ENCODE assay signal across 8 mouse cellular contexts in genomic region chr4:119233256-119233901, GRCm38 (mm10). TPM values are rescaled to one million over a fixed set of nuclear protein-coding genes. Genes with fewer than 3 reads are reported as not detected.
A peak's percentile ranks its signal among the peaks of the same experiment; 100 is the strongest.
DNase-seq lines count a peak whose midpoint lies in the region; ATAC-seq lines count a peak whose summit lies in the region.

No protein-coding gene starts in this region.

- no peaks in the 10 kb centered on the region for H3K27me3 ChIP-seq in embryonic facial prominence, embryonic 15.5 days
- no peaks in the 10 kb centered on the region for H3K27me3 ChIP-seq in heart, embryonic 13.5 days (replicated peaks)
- H3K27me3 ChIP-seq in kidney, embryonic 16.5 days (ENCODE audit: insufficient read depth, low read length), result no peaks in the 10 kb centered on the region
- H3K27me3 ChIP-seq in liver, embryonic 13.5 days, result peaks cover 6% of the 10 kb centered on the region; the same call in 1 of the 2 replicates

- H3K9ac ChIP-seq in embryonic facial prominence, embryonic 15.5 days, result peak overlapping the region; percentile 75
- peak overlapping the region; percentile 94 for H3K9ac ChIP-seq in heart, embryonic 13.5 days
- H3K9ac ChIP-seq in kidney, embryonic 16.5 days (replicated peaks; ENCODE audit: low read length), result peak overlapping the region; percentile 80
- peak overlapping the region; percentile 87 for H3K9ac ChIP-seq in liver, embryonic 13.5 days

- H3K36me3 ChIP-seq in embryonic facial prominence, embryonic 15.5 days, result peaks cover 26% of the 10 kb centered on the region
- H3K36me3 ChIP-seq in heart, embryonic 13.5 days, result peaks cover 31% of the 10 kb centered on the region
- H3K36me3 ChIP-seq in kidney, embryonic 16.5 days (ENCODE audit: insufficient read depth, low read length), result peaks cover 12% of the 10 kb centered on the region
- peaks cover 14% of the 10 kb centered on the region; the same call in 1 of the 2 replicates for H3K36me3 ChIP-seq in liver, embryonic 13.5 days

- H3K4me1 ChIP-seq in embryonic facial prominence, embryonic 15.5 days, result peaks cover 14% of the 10 kb centered on the region
- peaks cover 22% of the 10 kb centered on the region for H3K4me1 ChIP-seq in heart, embryonic 13.5 days
- H3K4me1 ChIP-seq in kidney, embryonic 16.5 days (ENCODE audit: insufficient read depth, low read length), result peaks cover 17% of the 10 kb centered on the region
- peaks cover 27% of the 10 kb centered on the region for H3K4me1 ChIP-seq in liver, embryonic 13.5 days (replicated peaks)

- under 1% methylated on average over 36 of the region's 36 CpGs for WGBS in embryonic facial prominence, embryonic 15.5 days
- 1% methylated on average over 36 of the region's 36 CpGs for WGBS in heart, embryonic 13.5 days
- under 1% methylated on average over 36 of the region's 36 CpGs for whole genome bisulfite sequencing in kidney, embryonic 16.5 days
- under 1% methylated on average over 36 of the region's 36 CpGs for WGBS in liver, embryonic 13.5 days (ENCODE audit: insufficient replicate concordance)

- no peaks in the 10 kb centered on the region for H3K9me3 ChIP-seq in embryonic facial prominence, embryonic 15.5 days (replicated peaks)
- H3K9me3 ChIP-seq in heart, embryonic 13.5 days, result no peaks in the 10 kb centered on the region
- H3K9me3 ChIP-seq in kidney, embryonic 16.5 days (ENCODE audit: low read length), result no peaks in the 10 kb centered on the region
- H3K9me3 ChIP-seq in liver, embryonic 13.5 days (replicated peaks), result no peaks in the 10 kb centered on the region

- H3K27ac ChIP-seq in embryonic facial prominence, embryonic 15.5 days (replicated peaks), result peak overlapping the region; percentile 90
- H3K27ac ChIP-seq in heart, embryonic 13.5 days (replicated peaks), result peak overlapping the region; percentile 75
- peak overlapping the region; percentile 65 for H3K27ac ChIP-seq in kidney, embryonic 16.5 days (ENCODE audit: low read length)
- peak overlapping the region; percentile 59 for H3K27ac ChIP-seq in liver, embryonic 13.5 days

- peak overlapping the region; percentile 56 for H3K4me2 ChIP-seq in embryonic facial prominence, embryonic 15.5 days (replicated peaks)
- peak overlapping the region; percentile 89 for H3K4me2 ChIP-seq in heart, embryonic 13.5 days
- H3K4me2 ChIP-seq in kidney, embryonic 16.5 days (replicated peaks; ENCODE audit: low read depth, low read length), result peak overlapping the region; percentile 93
- H3K4me2 ChIP-seq in liver, embryonic 13.5 days, result peak overlapping the region; percentile 99

- ATAC-seq in embryonic facial prominence, embryonic 15.5 days (ENCODE audit: insufficient number of reproducible peaks, low FRiP score, low TSS enrichment, low read depth), result peak; percentile 63
- ATAC-seq in heart, embryonic 13.5 days (ENCODE audit: extremely low read depth, insufficient number of reproducible peaks, low FRiP score, low TSS enrichment), result no peak
- peak; percentile 59 for ATAC-seq in kidney, embryonic 16.5 days (ENCODE audit: low FRiP score, low TSS enrichment)
- ATAC-seq in liver, embryonic 13.5 days (ENCODE audit: low read depth), result peak; percentile 45

- peak overlapping the region; percentile 59 for H3K4me3 ChIP-seq in embryonic facial prominence, embryonic 15.5 days (replicated peaks)
- H3K4me3 ChIP-seq in heart, embryonic 13.5 days, result peak overlapping the region; percentile 89
- peak overlapping the region; percentile 95 for H3K4me3 ChIP-seq in kidney, embryonic 16.5 days (ENCODE audit: low read length)
- peak overlapping the region; percentile 84 for H3K4me3 ChIP-seq in liver, embryonic 13.5 days (replicated peaks)

- peak; percentile 23 to 25 for DNase-seq in CD8-positive naive resting alpha-beta T cell, adult 2 months (ENCODE audit: low read depth in 2 of 2, low spot score in 2 of 2)
- DNase-seq in adrenal gland, adult 18-20 months (ENCODE audit: low spot score in 2 of 2), result peak; percentile 45 to 51
- DNase-seq in liver, embryonic 13.5 days, result peak; percentile 12
- peak; percentile 61 for DNase-seq in neural tube, embryonic 10.5 days (ENCODE audit: extremely low spot score, low spot score)
- no peak for DNase-seq in B cell, adult 2 months

RNA-seq across cellular contexts. Expression of gene P3h1, which starts 0.7 kb away (rescaled TPM):
- 10 to 100 TPM; 16.0 to 23.5 TPM for total RNA-seq in adrenal gland, adult 18-20 months (2021)
- polyA plus RNA-seq in embryonic facial prominence, embryonic 15.5 days (2015; fragmentation: Nextera tagmentation; extraction: Ambion mirVana), result 80.0 and 82.7 TPM in 2 replicates
- 32.7 and 35.5 TPM in 2 replicates for polyA plus RNA-seq in heart, embryonic 13.5 days (2015; fragmentation: Nextera tagmentation; extraction: Ambion mirVana)
- 35.8 and 36.0 TPM in 2 replicates for polyA plus RNA-seq in kidney, embryonic 16.5 days (2015; fragmentation: Nextera tagmentation; extraction: Ambion mirVana)
- polyA plus RNA-seq in liver, embryonic 13.5 days (2015; fragmentation: Nextera tagmentation; extraction: Ambion mirVana), result 9.3 and 9.4 TPM in 2 replicates

RNA-seq across cellular contexts. Expression of gene AU022252, which starts 0.9 kb away (rescaled TPM):
- total RNA-seq in adrenal gland, adult 18-20 months (2021), result 10 to 100 TPM; 22.8 to 33.3 TPM
- 32.0 and 35.5 TPM in 2 replicates for polyA plus RNA-seq in embryonic facial prominence, embryonic 15.5 days (2015; fragmentation: Nextera tagmentation; extraction: Ambion mirVana)
- 26.4 and 27.3 TPM in 2 replicates for polyA plus RNA-seq in heart, embryonic 13.5 days (2015; fragmentation: Nextera tagmentation; extraction: Ambion mirVana)
- polyA plus RNA-seq in kidney, embryonic 16.5 days (2015; fragmentation: Nextera tagmentation; extraction: Ambion mirVana), result 31.1 and 33.7 TPM in 2 replicates
- 16.1 and 16.5 TPM in 2 replicates for polyA plus RNA-seq in liver, embryonic 13.5 days (2015; fragmentation: Nextera tagmentation; extraction: Ambion mirVana)

RNA-seq across cellular contexts. Expression of gene Tmem269, which starts 15.4 kb away (rescaled TPM):
- not detected for total RNA-seq in adrenal gland, adult 18-20 months (2021)
- 0.12 and 0.13 TPM in 2 replicates for polyA plus RNA-seq in embryonic facial prominence, embryonic 15.5 days (2015; fragmentation: Nextera tagmentation; extraction: Ambion mirVana)
- not detected in 2 replicates for polyA plus RNA-seq in heart, embryonic 13.5 days (2015; fragmentation: Nextera tagmentation; extraction: Ambion mirVana)
- not detected in 2 replicates for polyA plus RNA-seq in kidney, embryonic 16.5 days (2015; fragmentation: Nextera tagmentation; extraction: Ambion mirVana)
- not detected in 2 replicates for polyA plus RNA-seq in liver, embryonic 13.5 days (2015; fragmentation: Nextera tagmentation; extraction: Ambion mirVana)

RNA-seq across cellular contexts. Expression of gene Cldn19, which starts 21.8 kb away (rescaled TPM):
- under 1 TPM in 1 of 2 experiments, not detected in 1; 0.06 TPM for total RNA-seq in adrenal gland, adult 18-20 months (2021)
- polyA plus RNA-seq in embryonic facial prominence, embryonic 15.5 days (2015; fragmentation: Nextera tagmentation; extraction: Ambion mirVana), result 0.05 and 0.20 TPM in 2 replicates
- polyA plus RNA-seq in heart, embryonic 13.5 days (2015; fragmentation: Nextera tagmentation; extraction: Ambion mirVana), result not detected in 2 replicates
- 22.4 and 24.4 TPM in 2 replicates for polyA plus RNA-seq in kidney, embryonic 16.5 days (2015; fragmentation: Nextera tagmentation; extraction: Ambion mirVana)
- polyA plus RNA-seq in liver, embryonic 13.5 days (2015; fragmentation: Nextera tagmentation; extraction: Ambion mirVana), result not detected in 2 replicates

RNA-seq across cellular contexts. Expression of gene Svbp, which starts 38.3 kb away (rescaled TPM):
- 10 to 100 TPM; 13.8 to 17.0 TPM for total RNA-seq in adrenal gland, adult 18-20 months (2021)
- polyA plus RNA-seq in embryonic facial prominence, embryonic 15.5 days (2015; fragmentation: Nextera tagmentation; extraction: Ambion mirVana), result 213 and 230 TPM in 2 replicates
- polyA plus RNA-seq in heart, embryonic 13.5 days (2015; fragmentation: Nextera tagmentation; extraction: Ambion mirVana), result 124 and 135 TPM in 2 replicates
- polyA plus RNA-seq in kidney, embryonic 16.5 days (2015; fragmentation: Nextera tagmentation; extraction: Ambion mirVana), result 121 and 125 TPM in 2 replicates
- polyA plus RNA-seq in liver, embryonic 13.5 days (2015; fragmentation: Nextera tagmentation; extraction: Ambion mirVana), result 121 and 130 TPM in 2 replicates

Comparison
In these comparisons a context has a peak if more than half of its experiments do, and no peak if none do; other contexts are left out.
1. DNase-seq: peak in CD8-positive naive resting alpha-beta T cell, adult 2 months (2 of 2), adrenal gland, adult 18-20 months (2 of 2), liver, embryonic 13.5 days (single experiment) and neural tube, embryonic 10.5 days (single experiment); none in B cell, adult 2 months (0 of 2).
2. Peak in every context shown above with its lines, with median percentiles within 50 percentile points of each other: H3K27ac ChIP-seq, H3K4me2 ChIP-seq, H3K4me3 ChIP-seq and H3K9ac ChIP-seq.